Mouse (Mus musculus) bone marrow macrophage, adult 2 months (primary cell): ENCODE measurements around the gene Spaca4. TPM values are rescaled to one million over a fixed set of nuclear protein-coding genes. Genes with fewer than 3 reads are reported as not detected.
A peak's percentile ranks its signal among the peaks of the same experiment; 100 is the strongest.

ENCODE experiments used
- H3K27ac ChIP-seq: 2 replicates; pipeline ENCODE4 v1.5.1; 2012; ENCODE audit warnings: low read depth, low read length; ENCODE audit not compliant: insufficient read depth
- H3K4me1 ChIP-seq: 2 replicates; pipeline ENCODE4 v1.6.1; 2012; ENCODE audit warnings: low read length; ENCODE audit not compliant: control insufficient read depth, insufficient read depth
- H3K4me3 ChIP-seq: 2 replicates; pipeline ENCODE4 v1.5.1; 2012; ENCODE audit warnings: mild to moderate bottlenecking, low read length, moderate library complexity; ENCODE audit not compliant: insufficient read depth
- CTCF ChIP-seq: IDR thresholded peaks from 2 replicates; pipeline ENCODE4 v1.5.1; 2012; ENCODE audit warnings: low read depth, mild to moderate bottlenecking, low read length, moderate library complexity
- POLR2A ChIP-seq: IDR thresholded peaks from 2 replicates; pipeline ENCODE4 v1.6.1; 2012; ENCODE audit warnings: mild to moderate bottlenecking, low read depth, low read length, borderline replicate concordance
- polyA plus RNA-seq: library from polyadenylated mRNA; stranded (reverse); fragments of >200 nt; gene quantifications from 2 replicates; pipeline ENCODE4 v1.2.4, GENCODE M21; 2012; ENCODE audit not compliant: missing spikeins, insufficient read depth, insufficient read length

Gene Spaca4
- polyA plus RNA-seq, 1 experiment: not detected

- Histone ChIP-seq H3K4me1 (peaks cover 3% of the 10 kb centered on the region; the same call in 1 of the 2 replicates), H3K4me3 (no peak within 1 kb of the TSS)
- TF ChIP-seq POLR2A: no peak
- TF ChIP-seq CTCF: no peak
Measured at GRCm38 (mm10) chr7:45720413-45721233, 5.0 kb downstream of the Spaca4 start, which contains the start of gene Fam83e. Gene Fam83e (plus strand): TSS chr7:45721212.

GRCm38 (mm10) chr7:45719738-45720412 is 5.7 kb downstream of the Spaca4 start:
- Histone ChIP-seq H3K4me3 (peak overlapping the region; percentile 99; the same call in 1 of the 2 replicates), H3K27ac (no peak overlapping the region), H3K4me1 (peaks cover 3% of the 10 kb centered on the region; the same call in 1 of the 2 replicates)
- TF ChIP-seq POLR2A (no peak), CTCF (no peak)

More at GRCm38 (mm10) chr7:45720413-45721233, 5.0 kb downstream of the Spaca4 start, which contains the start of gene Fam83e:
- no peak within 1 kb of the TSS for H3K27ac ChIP-seq

- H3K27ac ChIP-seq: no peak overlapping the region
- TF ChIP-seq POLR2A (no peak), CTCF (no peak)
- H3K4me1 ChIP-seq: peaks cover 3% of the 10 kb centered on the region
- peak overlapping the region; percentile 99 for H3K4me3 ChIP-seq
Measured at GRCm38 (mm10) chr7:45719180-45719579, 6.4 kb downstream of the Spaca4 start.

- H3K4me3 ChIP-seq: peak overlapping the region; percentile 99
- H3K4me1 ChIP-seq: peaks cover 7% of the 10 kb centered on the region
- TF ChIP-seq POLR2A (no peak), CTCF (no peak)
- peak overlapping the region; percentile 83 for H3K27ac ChIP-seq
Measured at GRCm38 (mm10) chr7:45718331-45718730, 7.3 kb downstream of the Spaca4 start.

- TF ChIP-seq CTCF (no peak), POLR2A (no peak; the same call in 1 of the 2 replicates)
- H3K4me3 ChIP-seq: peak within 1 kb of the TSS; percentile 99
- peak within 1 kb of the TSS; percentile 97 for H3K27ac ChIP-seq
- peaks cover 7% of the 10 kb centered on the region for H3K4me1 ChIP-seq
Measured at GRCm38 (mm10) chr7:45717918-45718297, 7.7 kb downstream of the Spaca4 start, which contains the start of gene Sphk2. Gene Sphk2 (minus strand): TSS chr7:45718002.

- Histone ChIP-seq H3K4me1 (peaks cover 7% of the 10 kb centered on the region), H3K27ac (peak overlapping the region; percentile 97), H3K4me3 (peak overlapping the region; percentile 99)
- TF ChIP-seq POLR2A (no peak), CTCF (no peak)
Measured at GRCm38 (mm10) chr7:45716952-45717917, 8.4 kb downstream of the Spaca4 start.

- Histone ChIP-seq H3K27ac (peak overlapping the region; percentile 97), H3K4me3 (peak overlapping the region; percentile 99), H3K4me1 (peaks cover 7% of the 10 kb centered on the region)
- no peak for TF ChIP-seq POLR2A
- no peak for TF ChIP-seq CTCF
Measured at GRCm38 (mm10) chr7:45716460-45716857, 9.2 kb downstream of the Spaca4 start.

- Histone ChIP-seq H3K4me1 (peaks cover 7% of the 10 kb centered on the region), H3K27ac (peak overlapping the region; percentile 97), H3K4me3 (peak overlapping the region; percentile 99)
- TF ChIP-seq POLR2A: no peak
- no peak for TF ChIP-seq CTCF
Measured at GRCm38 (mm10) chr7:45715741-45716459, 9.7 kb downstream of the Spaca4 start.

GRCm38 (mm10) chr7:45715090-45715708 is 10.4 kb downstream of the Spaca4 start, which contains the start of gene Rpl18:
Gene Rpl18 (plus strand): TSS chr7:45715457.
- Histone ChIP-seq H3K4me3 (peak within 1 kb of the TSS; percentile 99), H3K27ac (peak within 1 kb of the TSS; percentile 97), H3K4me1 (peaks cover 7% of the 10 kb centered on the region)
- TF ChIP-seq CTCF: no peak
- TF ChIP-seq POLR2A: no peak
